Mouse (Mus musculus): Measurements from ENCODE around the gene Cdh4.

Cdh4 gene

GRCm38 (mm10) chr2:179538535-179538934, 96.3 kb downstream of the Cdh4 start:
- no peak for DNase-seq (ENCODE audit: low spot score)

DNA sequence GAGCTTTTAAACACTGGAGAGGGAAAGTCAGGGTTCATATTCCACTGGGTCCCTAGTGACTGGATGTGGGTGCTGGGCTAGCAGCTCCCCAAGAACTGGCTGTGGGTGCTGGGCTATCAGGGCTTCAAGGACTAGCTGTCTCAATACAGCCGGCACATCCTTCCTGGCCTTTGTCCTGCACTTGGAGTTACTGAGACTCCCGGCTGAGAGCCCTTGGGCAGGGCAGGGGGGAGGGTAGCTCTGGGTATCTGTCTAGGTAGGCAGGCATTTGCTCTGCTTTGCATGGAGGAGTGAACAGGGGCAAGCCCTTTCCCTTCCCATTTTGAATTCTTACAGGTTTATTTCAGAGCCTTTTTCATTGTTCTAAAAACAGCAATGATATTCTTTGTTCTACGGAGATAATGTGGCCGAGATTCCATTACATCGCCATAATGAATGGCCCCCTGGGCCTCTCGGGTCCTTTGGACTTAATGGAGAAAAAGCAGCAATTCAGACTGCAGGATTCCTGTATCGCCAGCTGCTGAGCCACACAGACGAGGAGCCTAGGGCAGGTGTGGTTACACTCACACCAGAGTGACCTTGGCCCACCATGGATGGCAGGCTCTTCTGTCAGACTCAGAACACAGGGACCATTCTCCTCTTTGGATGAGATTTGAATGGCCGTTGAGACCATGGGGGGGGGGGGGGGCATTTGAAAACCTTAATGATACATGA, 97.5 kb downstream of the Cdh4 start:
- no peak for DNase-seq (ENCODE audit: low spot score)

DNA sequence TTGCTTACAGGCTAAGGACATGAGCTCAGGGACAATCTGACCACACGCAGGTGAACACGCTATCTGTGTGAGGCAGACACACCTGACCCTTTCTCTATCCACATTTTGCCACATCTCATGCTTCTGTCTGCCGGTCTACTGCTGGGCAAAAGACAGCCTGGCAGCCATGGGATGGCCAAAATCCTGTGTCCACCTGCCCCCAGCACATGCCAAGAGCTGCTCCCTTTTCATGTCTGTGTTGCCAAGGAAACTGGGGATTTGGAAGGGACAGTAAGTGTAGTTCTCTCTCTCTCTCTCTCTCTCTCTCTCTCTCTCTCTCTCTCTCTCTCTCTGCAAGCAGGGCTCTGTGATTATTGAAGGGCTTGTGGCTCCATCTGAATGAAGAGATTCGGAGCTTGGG, 98.9 kb downstream of the Cdh4 start:
- no peak for DNase-seq (ENCODE audit: low spot score)

GRCm38 (mm10) chr2:179547627-179548026, 105.4 kb downstream of the Cdh4 start:
- no peak for DNase-seq (ENCODE audit: low spot score)

DNA sequence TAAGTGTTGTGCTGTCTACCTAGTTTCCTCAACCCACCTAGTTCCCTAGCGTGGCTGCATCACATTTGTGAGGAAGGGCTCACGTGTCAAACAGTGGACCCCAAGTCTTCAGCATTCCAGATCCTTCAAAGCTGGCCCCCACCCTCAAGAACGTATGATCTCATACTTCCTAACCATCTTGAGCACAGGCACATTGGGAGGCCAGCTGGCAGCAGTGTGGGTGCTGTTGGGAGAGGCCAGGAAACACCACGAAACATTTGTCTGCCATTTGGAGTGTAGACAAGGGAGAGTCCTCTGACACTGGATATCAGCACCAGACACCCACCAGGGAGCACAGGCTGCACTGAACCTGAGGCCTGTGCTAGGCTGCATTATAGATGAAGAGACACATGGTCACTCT, 113.7 kb downstream of the Cdh4 start:
- DNase-seq (ENCODE audit: low spot score), result no peak

GRCm38 (mm10) chr2:179562350-179562749, 120.1 kb downstream of the Cdh4 start:
- DNase-seq (ENCODE audit: low spot score), result no peak

DNA sequence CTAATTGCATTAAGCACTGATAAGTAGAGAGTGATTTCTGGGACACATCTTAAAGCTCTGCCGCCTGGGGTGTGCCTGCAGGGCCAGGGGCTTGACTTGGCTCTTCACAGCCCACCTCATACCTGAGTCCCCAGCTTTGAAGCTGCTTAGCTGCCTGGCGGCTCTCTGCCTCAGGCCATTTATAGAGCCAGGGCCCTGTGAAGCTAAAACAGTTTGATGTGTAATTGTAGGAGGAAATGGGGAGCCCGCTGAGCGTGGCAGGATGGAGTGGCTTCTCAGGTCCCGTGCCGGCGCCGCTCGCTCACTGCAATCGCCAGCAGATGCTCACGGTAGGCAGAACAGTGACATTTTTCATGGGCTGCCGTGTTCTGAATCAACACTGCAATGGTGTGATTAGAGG, 123.4 kb downstream of the Cdh4 start:
- peak; percentile 16 for DNase-seq (ENCODE audit: low spot score)

DNA sequence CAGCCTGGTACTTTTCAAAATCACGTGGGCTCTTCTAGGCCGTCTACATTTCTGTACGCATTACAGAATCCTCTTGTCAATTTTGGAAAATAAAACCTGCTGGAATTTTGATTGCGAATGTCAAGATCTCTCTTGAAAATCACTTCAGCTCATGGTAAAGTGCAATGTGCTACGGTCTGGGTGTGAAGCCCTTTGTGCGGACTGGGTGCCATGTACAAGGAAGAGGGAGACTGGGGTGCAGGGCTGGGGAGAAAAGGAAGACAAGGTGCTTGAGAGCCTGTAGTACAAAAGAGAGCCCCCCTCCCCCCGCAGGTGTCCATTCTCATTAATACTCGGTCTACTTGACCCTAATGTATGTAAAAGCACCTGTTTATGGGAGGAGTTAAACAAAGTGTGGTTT, 125.7 kb downstream of the Cdh4 start:
- no peak for DNase-seq (ENCODE audit: low spot score)

DNA sequence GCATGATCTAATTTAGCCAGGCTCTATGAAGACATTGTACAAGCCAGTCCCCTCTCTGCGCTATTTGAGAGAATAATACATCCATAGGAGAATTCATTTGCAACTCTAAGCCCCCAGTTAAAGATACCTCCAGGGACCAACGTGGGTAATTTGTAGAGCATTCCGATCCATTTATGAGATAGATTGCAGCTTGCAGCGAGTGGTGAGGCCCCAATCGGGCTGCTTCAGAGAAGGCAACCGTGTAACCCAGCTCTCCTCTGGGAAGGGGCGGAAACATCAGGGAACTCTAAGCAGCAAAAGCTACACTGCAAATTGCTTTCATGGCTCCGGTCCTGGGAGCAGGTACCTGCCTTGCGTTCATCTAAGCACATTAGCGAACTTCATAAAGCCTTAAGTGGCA, 126.9 kb downstream of the Cdh4 start:
- DNase-seq (ENCODE audit: low spot score), result no peak

GRCm38 (mm10) chr2:179571175-179571769, 129.0 kb downstream of the Cdh4 start:
- DNase-seq (ENCODE audit: low spot score), result peak; percentile 28

DNA sequence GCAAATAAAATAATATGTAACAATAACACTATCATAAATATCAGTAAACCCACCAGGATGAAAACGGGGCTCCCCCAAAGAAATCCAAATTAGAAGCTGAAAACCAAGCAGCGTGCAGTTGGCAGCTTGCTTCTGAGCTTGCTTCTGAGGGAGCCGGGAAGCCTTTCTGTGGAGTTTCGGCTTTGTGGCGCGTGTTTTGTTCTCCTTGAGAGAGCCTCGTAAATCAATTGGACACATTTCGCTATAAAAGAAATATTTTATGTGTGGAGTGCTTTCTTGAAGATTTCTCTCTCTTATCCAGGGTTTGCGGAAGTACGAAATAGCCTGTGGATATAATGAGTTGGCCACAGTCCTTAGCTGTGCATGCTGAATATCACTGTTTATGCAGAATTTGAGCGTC, 131.1 kb downstream of the Cdh4 start:
- DNase-seq (ENCODE audit: low spot score), result peak; percentile 20

DNA sequence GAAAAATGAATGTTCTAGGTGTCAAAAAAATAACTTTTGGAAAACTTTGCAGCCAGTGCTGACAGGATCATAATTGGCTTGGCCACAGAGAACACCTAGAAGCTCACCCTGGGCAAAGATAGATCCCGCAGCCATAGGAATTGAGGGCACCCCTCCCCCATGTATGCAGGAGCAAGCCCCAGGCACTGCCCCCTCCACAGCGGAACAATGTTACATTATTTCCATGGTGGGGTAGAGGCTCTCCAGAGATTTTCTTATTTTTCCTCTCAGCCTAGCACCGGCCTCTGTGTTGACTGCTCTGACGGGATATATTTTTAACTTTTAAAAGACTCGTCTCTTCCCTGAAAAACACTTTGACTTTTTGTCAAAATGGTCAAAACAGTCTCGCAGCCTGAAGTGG, 131.6 kb downstream of the Cdh4 start:
- no peak for DNase-seq (ENCODE audit: low spot score)

- DNase-seq (ENCODE audit: low spot score), result no peak
Observed at GRCm38 (mm10) chr2:179575585-179575984, 133.4 kb downstream of the Cdh4 start.

DNA sequence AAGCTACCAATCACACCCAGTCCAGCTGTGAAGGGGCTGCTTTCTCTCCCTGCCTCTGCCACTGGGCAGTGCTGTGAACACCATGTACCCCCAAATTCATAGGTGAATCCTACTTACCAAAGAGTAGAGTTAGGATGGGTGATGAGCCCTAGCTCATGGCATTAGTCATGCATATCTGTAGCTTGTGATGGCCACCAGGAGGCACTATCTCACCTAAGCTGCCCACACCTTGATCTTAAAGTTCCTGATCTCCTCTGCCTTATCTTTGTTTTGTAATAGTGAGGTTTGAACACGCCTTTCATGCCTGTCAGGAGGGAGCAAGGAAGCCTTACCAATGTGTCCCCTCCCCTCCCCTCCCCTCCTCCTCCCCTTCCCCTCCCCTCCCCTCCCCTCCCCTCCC, 134.0 kb downstream of the Cdh4 start:
- no peak for DNase-seq (ENCODE audit: low spot score)

- no peak for DNase-seq (ENCODE audit: low spot score)
Observed at GRCm38 (mm10) chr2:179578329-179578728, 136.1 kb downstream of the Cdh4 start.

- no peak for DNase-seq (ENCODE audit: low spot score)
Observed at GRCm38 (mm10) chr2:179578842-179579241, 136.6 kb downstream of the Cdh4 start.

- DNase-seq (ENCODE audit: low spot score), result no peak
Observed at GRCm38 (mm10) chr2:179580415-179580814, 138.2 kb downstream of the Cdh4 start.

- no peak for DNase-seq (ENCODE audit: low spot score)
Observed at GRCm38 (mm10) chr2:179581058-179581457, 138.8 kb downstream of the Cdh4 start.

- no peak for DNase-seq (ENCODE audit: low spot score)
Observed at GRCm38 (mm10) chr2:179582966-179583365, 140.7 kb downstream of the Cdh4 start.

- DNase-seq (ENCODE audit: low spot score), result no peak
Observed at GRCm38 (mm10) chr2:179584672-179585071, 142.4 kb downstream of the Cdh4 start.

DNA sequence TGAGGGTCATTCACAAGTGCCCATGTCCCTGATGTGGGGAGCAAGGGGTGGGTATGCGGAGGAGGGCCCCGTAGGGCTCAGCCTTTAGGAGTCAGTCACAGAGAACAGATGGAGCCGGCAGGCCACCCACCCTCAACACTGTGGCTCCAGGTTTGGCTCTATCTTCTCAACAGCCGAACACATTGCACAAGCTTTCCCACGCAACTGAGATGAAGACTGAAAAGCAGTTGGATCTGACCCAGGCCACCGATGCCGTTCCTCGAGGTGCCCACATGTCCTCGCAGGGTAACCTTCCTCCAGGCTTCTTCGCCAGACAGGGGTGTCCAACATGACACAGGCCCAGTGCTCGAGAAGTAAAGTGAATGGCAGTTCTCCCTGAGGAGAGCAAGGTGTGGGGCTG, 144.2 kb downstream of the Cdh4 start:
- DNase-seq (ENCODE audit: low spot score), result no peak

DNA sequence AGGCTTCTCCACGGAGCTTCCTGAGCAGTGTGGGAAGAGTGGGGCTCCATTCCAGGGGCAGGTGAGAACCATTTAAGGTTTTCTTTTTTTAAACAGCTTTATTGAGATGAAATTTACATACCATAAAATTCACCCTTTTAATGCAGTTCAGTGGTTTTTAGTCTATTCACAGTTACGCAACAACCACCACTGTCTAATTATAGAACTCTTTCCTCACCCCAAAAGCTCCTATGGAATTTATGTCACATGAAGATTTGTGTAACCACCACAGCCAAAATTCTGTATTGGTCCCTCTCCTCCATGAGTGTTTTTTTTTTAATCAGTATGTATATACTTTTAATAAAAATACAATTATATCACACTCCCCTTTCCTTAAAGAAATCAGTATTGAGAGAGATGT, 144.8 kb downstream of the Cdh4 start:
- DNase-seq (ENCODE audit: low spot score), result no peak

GRCm38 (mm10) chr2:179591661-179592060, 149.4 kb downstream of the Cdh4 start:
- no peak for DNase-seq (ENCODE audit: low spot score)

- no peak for DNase-seq (ENCODE audit: low spot score)
Observed at GRCm38 (mm10) chr2:179595013-179595412, 152.8 kb downstream of the Cdh4 start.
